Mouse (Mus musculus) stomach, embryonic 14.5 days (tissue): Measurements from ENCODE around the gene Ust. TPM values are rescaled to one million over a fixed set of nuclear protein-coding genes. Genes with fewer than 3 reads are reported as not detected.
A peak's percentile ranks its signal among the peaks of the same experiment; 100 is the strongest.

Source experiments
- ATAC-seq: fragments of 200-750 bp; cut with Nextera tagmentation; 2 replicates; pipeline ENCODE4 v1.8.0; 2017; ENCODE audit warnings: low read depth, moderate TSS enrichment; ENCODE audit not compliant: insufficient number of reproducible peaks, insufficient read depth, low FRiP score
- H3K27ac ChIP-seq: fragments of 300-500 bp; sonication (generic); 2 replicates; pipeline ENCODE4 v1.5.1; 2014; ENCODE audit warnings: mild to moderate bottlenecking, low read length, moderate library complexity, mixed read lengths
- H3K27me3 ChIP-seq: fragments of 300-500 bp; sonication (generic); 2 replicates; pipeline ENCODE4 v1.6.1; 2014; ENCODE audit warnings: low read length, control low read depth, mixed read lengths; ENCODE audit not compliant: control insufficient read depth, insufficient read depth
- H3K36me3 ChIP-seq: fragments of 300-500 bp; sonication (generic); 2 replicates; pipeline ENCODE4 v1.6.1; 2014; ENCODE audit warnings: mild to moderate bottlenecking, control low read depth, low read length, moderate library complexity, mixed read lengths; ENCODE audit not compliant: control insufficient read depth, insufficient read depth
- H3K4me1 ChIP-seq: fragments of 300-500 bp; sonication (generic); 2 replicates; pipeline ENCODE4 v1.6.1; 2014; ENCODE audit warnings: low read length, control low read depth, mixed read lengths; ENCODE audit not compliant: control insufficient read depth, insufficient read depth
- H3K4me2 ChIP-seq: fragments of 300-500 bp; sonication (generic); replicated peaks from 2 replicates; pipeline ENCODE4 v1.6.1; 2014; ENCODE audit warnings: low read depth, low read length, control low read depth
- H3K4me3 ChIP-seq: fragments of 300-500 bp; sonication (generic); 2 replicates; pipeline ENCODE4 v1.5.1; 2014; ENCODE audit warnings: low read depth, low read length, control low read depth
- H3K9ac ChIP-seq: fragments of 300-500 bp; sonication (generic); replicated peaks from 2 replicates; pipeline ENCODE4 v1.6.1; 2014; ENCODE audit warnings: low read depth, mild to moderate bottlenecking, control low read depth, low read length, moderate library complexity, mixed read lengths
- H3K9me3 ChIP-seq: fragments of 300-500 bp; sonication (generic); 2 replicates; pipeline ENCODE4 v1.6.1; 2016; ENCODE audit warnings: low read depth, low read length, control low read depth; ENCODE audit not compliant: control insufficient read depth
- WGBS: fragments of 180-500 bp; shearing (Covaris S2); extraction: QIAGEN DNeasy Blood & Tissue Kit; methylation state at CpG from one replicate; pipeline ENCODE4 v1.1.7; 2014; 5-methylcytosine and 5-hydroxymethylcytosine counted together
- polyA plus RNA-seq: library from polyadenylated mRNA; unstranded; fragments of >200 nt; fragmentation: Nextera tagmentation; extraction: Ambion mirVana; gene quantifications from 2 replicates; pipeline ENCODE4 v1.2.1, GENCODE M21; 2014

Gene Ust
- polyA plus RNA-seq, 1 experiment from 2014 or later, result 6.3 TPM

DNA sequence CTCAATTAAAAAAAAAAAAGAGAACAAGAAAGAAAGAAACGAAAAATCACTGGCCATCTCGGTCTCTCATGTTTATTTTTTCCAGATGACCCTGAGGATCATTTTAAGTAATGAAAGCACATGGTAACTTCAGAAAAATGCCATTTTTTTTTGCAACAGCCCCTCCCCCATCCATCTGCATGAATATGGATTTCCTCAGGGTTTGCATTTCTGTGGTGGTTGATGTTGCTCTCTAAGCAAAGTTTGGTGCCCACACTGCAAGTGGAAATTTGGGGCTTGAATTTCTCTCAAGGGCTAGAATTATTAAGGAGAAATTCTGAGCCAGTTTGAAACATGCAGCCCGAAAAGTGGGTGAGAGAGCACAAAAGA is 290.3 kb downstream of the Ust start:
- Histone ChIP-seq H3K9ac (no peak overlapping the region), H3K27me3 (no peaks in the 10 kb centered on the region), H3K27ac (no peak overlapping the region), H3K36me3 (no peaks in the 10 kb centered on the region), H3K4me1 (peaks cover 4% of the 10 kb centered on the region; the same call in 1 of the 2 replicates), H3K9me3 (no peaks in the 10 kb centered on the region), H3K4me3 (no peak overlapping the region), H3K4me2 (no peak overlapping the region)
- ATAC-seq, result no peak
- WGBS, result 62% methylated on average over 3 of the region's 3 CpGs

DNA sequence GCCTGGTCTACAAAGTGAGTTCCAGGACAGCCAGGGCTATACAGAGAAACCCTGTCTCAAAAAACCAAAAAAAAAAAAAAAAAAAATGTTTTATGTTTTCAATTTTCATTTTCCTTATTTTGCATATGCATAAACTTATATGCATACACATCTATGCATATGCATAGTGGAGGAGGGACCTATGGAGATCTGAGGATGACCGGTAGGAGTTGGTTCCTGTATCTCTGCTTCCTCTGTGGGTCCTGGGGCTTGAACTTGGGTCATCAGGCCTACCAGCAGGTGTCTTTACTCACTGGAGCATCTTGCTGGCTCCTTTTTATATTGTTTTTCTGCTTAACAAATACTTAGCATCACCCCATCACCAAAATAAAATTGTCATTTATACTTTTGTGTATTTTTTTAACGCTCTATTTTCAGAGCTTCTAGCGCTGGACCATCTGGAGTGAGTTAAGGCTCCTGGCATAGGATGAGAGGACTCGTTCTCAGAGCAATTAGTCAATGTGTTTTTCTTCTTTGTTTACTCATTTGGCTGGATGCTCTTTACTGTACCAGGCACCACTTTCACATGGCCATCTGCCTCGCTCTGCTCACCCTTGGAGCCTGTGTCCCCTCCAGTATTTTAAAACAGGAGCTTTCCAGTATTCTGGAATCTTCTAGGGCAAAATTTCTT is 290.8 kb downstream of the Ust start:
- Histone ChIP-seq H3K4me2 (no peak overlapping the region), H3K4me1 (no peaks in the 10 kb centered on the region), H3K36me3 (no peaks in the 10 kb centered on the region), H3K9me3 (no peaks in the 10 kb centered on the region), H3K9ac (no peak overlapping the region), H3K4me3 (no peak overlapping the region), H3K27me3 (no peaks in the 10 kb centered on the region), H3K27ac (no peak overlapping the region)
- WGBS, result 68% methylated on average over 5 of the region's 5 CpGs
- ATAC-seq, result no peak

DNA sequence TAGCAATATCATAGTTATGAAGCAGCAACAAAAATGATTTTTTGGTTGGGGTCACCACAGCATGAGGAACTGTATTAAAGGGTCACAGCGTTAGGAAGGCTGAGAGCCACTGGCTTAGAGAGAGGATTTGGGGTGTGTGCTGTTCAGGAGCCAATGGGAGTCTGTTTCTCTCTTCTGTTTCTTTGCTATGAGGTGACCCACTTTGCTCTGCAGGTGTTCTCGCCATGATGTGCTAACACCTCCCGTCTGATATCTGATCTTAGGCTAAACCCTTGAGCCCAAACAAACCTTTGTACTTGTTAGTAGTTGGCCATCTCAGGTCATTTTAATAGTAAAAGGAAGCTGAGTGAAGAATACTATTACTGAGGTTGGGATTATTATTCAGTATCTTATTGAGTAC is 292.0 kb downstream of the Ust start:
- Histone ChIP-seq H3K9ac (no peak overlapping the region), H3K27ac (no peak overlapping the region), H3K36me3 (no peaks in the 10 kb centered on the region), H3K4me1 (no peaks in the 10 kb centered on the region), H3K9me3 (no peaks in the 10 kb centered on the region), H3K27me3 (no peaks in the 10 kb centered on the region), H3K4me2 (no peak overlapping the region), H3K4me3 (no peak overlapping the region)
- 63% methylated on average over 3 of the region's 3 CpGs for WGBS
- no peak for ATAC-seq

DNA sequence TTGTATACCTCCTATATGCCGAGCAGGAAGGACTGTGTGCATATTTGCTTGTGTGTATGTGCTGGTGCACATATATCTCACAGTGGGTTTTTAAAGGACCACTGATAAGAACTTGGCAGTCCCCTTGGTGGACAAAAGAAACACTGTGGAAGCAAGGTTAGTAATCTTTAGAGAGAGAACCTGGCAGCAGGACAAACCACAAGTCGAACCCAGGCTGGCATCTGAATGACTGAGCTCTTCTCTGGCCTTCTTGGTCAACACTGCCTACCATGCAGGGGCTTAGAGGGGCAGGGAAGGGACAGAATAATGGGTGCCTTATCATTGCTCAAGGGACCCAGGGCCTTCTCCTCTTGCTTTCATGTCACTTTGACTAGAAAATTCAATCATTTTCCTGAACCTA is 294.0 kb downstream of the Ust start:
- Histone ChIP-seq H3K36me3 (no peaks in the 10 kb centered on the region), H3K4me2 (no peak overlapping the region), H3K9me3 (no peaks in the 10 kb centered on the region), H3K4me3 (no peak overlapping the region), H3K27me3 (no peaks in the 10 kb centered on the region), H3K9ac (no peak overlapping the region), H3K4me1 (no peaks in the 10 kb centered on the region), H3K27ac (no peak overlapping the region)
- no peak for ATAC-seq
- 63% methylated on average over 2 of the region's 2 CpGs for WGBS

DNA sequence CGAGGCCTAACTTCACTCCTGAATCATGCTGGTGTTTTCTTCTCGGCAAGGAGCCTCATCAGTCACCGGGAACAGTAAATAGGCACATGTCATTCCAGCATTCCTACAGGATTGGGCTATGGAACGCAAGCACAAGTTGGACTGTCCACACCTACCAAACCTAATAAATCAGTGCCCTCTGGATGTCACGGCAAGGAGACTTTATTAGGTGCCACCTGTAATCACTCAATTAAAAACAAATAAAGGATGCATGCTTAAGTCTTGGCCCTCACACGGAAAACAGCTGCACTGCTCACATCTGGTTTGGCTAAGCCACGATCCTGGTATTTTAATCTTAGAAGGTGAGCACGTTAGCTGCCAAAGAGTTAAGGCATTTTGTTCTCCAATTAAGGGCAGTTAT is 294.6 kb downstream of the Ust start:
- Histone ChIP-seq H3K9me3 (no peaks in the 10 kb centered on the region), H3K4me3 (no peak overlapping the region), H3K4me1 (no peaks in the 10 kb centered on the region), H3K27ac (no peak overlapping the region), H3K36me3 (no peaks in the 10 kb centered on the region), H3K27me3 (no peaks in the 10 kb centered on the region), H3K4me2 (no peak overlapping the region), H3K9ac (no peak overlapping the region)
- ATAC-seq, result no peak
- 67% methylated on average over 8 of the region's 8 CpGs for WGBS

DNA sequence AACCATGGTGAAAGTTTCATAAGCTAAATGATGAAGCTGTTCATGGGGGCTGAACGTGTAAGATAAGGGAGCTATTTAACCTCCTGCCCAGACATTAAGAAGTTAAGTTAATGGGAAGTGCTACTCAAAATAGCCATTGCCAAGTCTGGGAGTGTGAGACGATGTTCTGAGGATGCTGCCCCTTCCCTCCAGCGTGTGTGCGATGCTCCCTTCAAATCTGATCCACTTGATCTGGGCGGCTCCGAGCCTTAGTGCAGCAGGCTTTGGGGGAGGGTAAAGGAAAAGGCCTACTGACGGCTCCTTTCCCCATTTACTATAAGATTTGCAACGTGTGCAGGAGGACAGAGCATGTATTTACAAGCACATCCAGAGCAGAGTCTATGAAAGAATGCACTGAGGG is 301.7 kb downstream of the Ust start:
- Histone ChIP-seq H3K9ac (no peak overlapping the region), H3K27me3 (no peaks in the 10 kb centered on the region), H3K9me3 (no peaks in the 10 kb centered on the region), H3K4me2 (no peak overlapping the region), H3K36me3 (no peaks in the 10 kb centered on the region), H3K4me1 (peaks cover 18% of the 10 kb centered on the region), H3K27ac (no peak overlapping the region), H3K4me3 (no peak overlapping the region)
- no peak for ATAC-seq
- 24% methylated on average over 8 of the region's 8 CpGs for WGBS

DNA sequence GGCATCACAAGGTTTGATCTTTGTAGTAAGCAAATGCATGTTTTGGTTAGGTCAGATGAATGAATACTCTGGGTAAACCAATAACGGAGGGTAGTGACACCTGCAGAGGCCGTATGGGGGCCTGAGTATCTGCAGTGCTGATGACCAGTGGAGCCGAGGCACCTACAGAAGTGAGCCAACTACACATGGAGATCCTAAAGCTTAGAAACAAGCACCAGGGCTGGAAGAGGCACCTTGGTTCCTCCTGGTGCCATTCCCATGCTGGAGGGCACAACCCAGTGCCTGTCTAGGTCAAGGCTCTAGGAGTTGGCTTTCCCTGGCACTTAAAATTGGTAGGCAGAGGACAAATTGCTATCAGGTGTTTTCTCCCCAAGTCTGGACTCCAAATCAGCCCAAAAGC is 303.4 kb downstream of the Ust start:
- no peak overlapping the region for H3K27ac ChIP-seq
- no peaks in the 10 kb centered on the region for H3K9me3 ChIP-seq
- H3K4me2 ChIP-seq, result no peak overlapping the region
- H3K27me3 ChIP-seq, result no peaks in the 10 kb centered on the region
- ATAC-seq, result no peak
- WGBS, result 94% methylated on average over 3 of the region's 3 CpGs
- no peaks in the 10 kb centered on the region for H3K36me3 ChIP-seq
- H3K4me3 ChIP-seq, result no peak overlapping the region
- H3K4me1 ChIP-seq, result peaks cover 18% of the 10 kb centered on the region
- H3K9ac ChIP-seq, result no peak overlapping the region

DNA sequence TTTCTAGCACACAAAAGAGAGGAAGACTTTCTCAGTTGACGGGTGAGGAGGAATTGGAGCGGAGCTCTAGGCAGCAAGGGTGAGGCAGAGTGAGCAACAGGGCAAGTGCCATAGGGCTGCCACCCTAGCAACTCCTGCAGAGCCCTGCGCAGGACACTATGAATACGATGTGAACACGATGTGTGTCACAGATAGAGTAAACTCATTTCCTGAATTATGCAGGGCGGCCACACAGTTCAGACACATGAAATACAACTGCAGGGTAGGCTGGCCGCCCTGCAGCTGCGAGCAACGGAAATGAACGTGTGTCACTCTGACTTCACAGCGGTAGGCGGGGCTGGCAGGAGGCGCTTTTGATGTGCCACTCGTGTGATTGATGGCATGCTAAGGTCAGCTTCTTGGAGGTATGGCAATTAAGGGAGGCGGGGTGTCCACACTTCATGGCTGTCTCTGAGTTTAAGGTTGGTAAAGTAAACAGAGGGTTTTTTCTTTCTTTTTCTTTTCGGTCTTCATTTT is 304.7 kb downstream of the Ust start:
- H3K4me2 ChIP-seq, result peak overlapping the region; percentile 24

More for the DNA sequence above, 304.7 kb downstream of the Ust start:
- Histone ChIP-seq H3K9me3 (no peaks in the 10 kb centered on the region), H3K27ac (peak overlapping the region; percentile 73; the same call in 1 of the 2 replicates), H3K36me3 (no peaks in the 10 kb centered on the region), H3K4me1 (peaks cover 18% of the 10 kb centered on the region), H3K27me3 (no peaks in the 10 kb centered on the region), H3K4me3 (no peak overlapping the region), H3K9ac (no peak overlapping the region)
- peak; percentile 54; the same call in 1 of the 2 replicates for ATAC-seq
- 12% methylated on average over 16 of the region's 16 CpGs for WGBS
